Mouse (Mus musculus) ovary, postnatal 14 days (tissue): Measurements from ENCODE around the gene Olfr1032.
"Not testable (repeated sequence)": the region's sequence is repeated elsewhere in the genome, so short reads cannot be mapped to it uniquely, and the experiment has no call there.

Experiments used
- DNase-seq: peaks from one replicate; pipeline ENCODE4 v3.0.0; 2022; ENCODE audit warnings: low spot score

The Olfr1032 gene

GRCm38 (mm10) chr2:86005240-86005639, at the start of gene Olfr1032:
Gene Olfr1032 (plus strand): TSS chr2:86005540.
- no peak for DNase-seq

DNA sequence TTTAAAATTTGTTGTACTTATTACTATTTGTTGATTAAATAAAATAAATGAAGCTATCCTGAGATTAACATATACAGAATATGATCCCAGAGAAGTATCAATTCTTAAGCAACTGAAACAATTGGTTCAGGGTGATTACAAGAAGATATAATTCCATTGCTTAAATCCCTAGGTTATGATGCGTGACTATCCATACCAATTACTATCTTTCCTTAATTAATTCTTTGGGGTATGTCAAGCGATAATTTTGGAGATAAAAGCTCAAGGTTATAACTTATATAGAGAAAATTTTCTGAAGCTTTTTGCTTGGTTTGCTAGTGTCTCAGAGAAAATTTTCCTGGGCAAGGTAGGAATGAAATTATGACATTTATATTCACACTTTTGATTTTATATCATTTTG, 31.7 kb upstream of the Olfr1032 start, which contains the start of gene Olfr1029:
TSS of gene Olfr1029 (plus strand) at position 301 of the 400 bp plus-strand sequence.
- no peak for DNase-seq

DNA sequence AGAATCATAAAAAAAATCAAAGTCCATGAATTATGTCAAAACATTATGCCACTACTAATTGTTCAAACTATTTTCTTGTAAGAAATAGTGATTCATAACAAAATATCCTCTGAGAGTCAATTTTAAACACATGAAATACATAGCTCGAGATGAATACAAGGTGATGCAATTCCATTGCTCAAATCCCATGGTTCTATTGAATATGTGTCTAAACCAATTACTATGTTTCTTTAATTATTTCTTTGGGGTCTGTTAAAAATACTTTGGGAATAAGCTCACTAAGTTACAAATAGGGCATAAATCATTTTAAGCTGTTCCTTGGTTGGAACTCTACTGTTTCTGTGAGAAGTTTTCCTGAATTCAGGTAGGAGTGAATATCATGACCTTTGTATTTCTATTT, 26.4 kb upstream of the Olfr1032 start, which contains the start of gene Olfr1030:
TSS of gene Olfr1030 (plus strand) at position 301 of the 400 bp plus-strand sequence.
- no peak for DNase-seq

GRCm38 (mm10) chr2:85990004-85990403, 15.3 kb upstream of the Olfr1032 start, which contains the start of gene Olfr1031:
Gene Olfr1031 (plus strand): TSS chr2:85990304.
- no peak for DNase-seq

- peak; percentile 6 for DNase-seq
Observed at GRCm38 (mm10) chr2:86020406-86020805, 15.1 kb downstream of the Olfr1032 start, which contains the start of gene Olfr1033. Gene Olfr1033 (plus strand): TSS chr2:86020633.

DNA sequence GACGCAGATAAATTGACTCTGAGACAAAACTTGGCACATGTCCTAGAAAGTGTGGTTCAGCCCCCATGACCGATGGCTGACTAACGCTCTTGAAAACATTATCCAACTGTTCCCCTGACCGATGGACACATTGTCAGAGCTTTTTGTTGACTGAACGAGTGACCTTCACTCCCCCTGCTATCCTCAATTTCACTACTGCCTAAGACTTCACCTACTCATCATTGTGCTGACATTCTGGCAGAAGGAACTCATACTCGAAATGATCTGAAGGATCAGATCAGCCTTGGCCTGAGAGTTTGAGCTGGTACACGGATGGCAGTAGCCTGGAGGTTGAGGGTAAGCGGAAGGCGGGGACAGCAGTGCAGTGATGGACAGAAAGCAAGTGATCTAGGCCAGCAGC, 16.2 kb downstream of the Olfr1032 start:
- DNase-seq, result not testable (repeated sequence)

GRCm38 (mm10) chr2:86045561-86045960, 40.2 kb downstream of the Olfr1032 start, which contains the start of gene Olfr1034:
Gene Olfr1034 (plus strand): TSS chr2:86045861.
- DNase-seq, result no peak

DNA sequence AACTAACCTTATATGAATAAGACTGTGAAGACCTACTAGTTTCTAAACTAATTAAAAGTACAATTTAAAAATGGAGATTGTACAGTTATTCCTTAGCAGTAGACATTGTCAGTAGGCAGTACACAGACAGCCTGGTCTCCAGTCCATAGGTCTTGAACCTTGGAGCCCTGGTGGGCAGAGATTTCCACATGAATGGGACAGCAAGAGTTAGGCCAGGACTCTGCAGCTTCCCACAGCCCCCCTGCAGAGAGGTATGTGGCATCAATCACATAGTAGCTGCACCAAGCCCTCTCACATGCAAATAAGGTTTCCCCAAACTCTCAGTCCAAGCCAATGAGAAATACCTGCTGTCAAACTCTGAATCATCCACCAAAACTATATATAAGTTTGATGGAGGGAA, 45.4 kb downstream of the Olfr1032 start:
- not testable (repeated sequence) for DNase-seq
